Mouse (Mus musculus): ENCODE measurements around the gene Nepn. TPM values are rescaled to one million over a fixed set of nuclear protein-coding genes. Genes with fewer than 3 reads are reported as not detected.
A peak's percentile ranks its signal among the peaks of the same experiment; 100 is the strongest.

Nepn gene
- polyA plus RNA-seq, 1 experiment from 2014 or later, result not detected

- Histone ChIP-seq H3K9me3 (no peaks in the 10 kb centered on the region), H3K9ac (no peak overlapping the region), H3K4me1 (peaks cover 13% of the 10 kb centered on the region), H3K27me3 (peaks cover 6% of the 10 kb centered on the region; the same call in 1 of the 2 replicates), H3K36me3 (replicated peaks) (no peaks in the 10 kb centered on the region), H3K27ac (no peak overlapping the region), H3K4me2 (no peak overlapping the region), H3K4me3 (replicated peaks) (no peak overlapping the region)
- 76% methylated on average over 2 of the region's 2 CpGs for WGBS
- ATAC-seq (ENCODE audit: low FRiP score), result no peak
Observed at GRCm38 (mm10) chr10:52415020-52415419, 26.2 kb downstream of the Nepn start.

- peak overlapping the region; percentile 13; the same call in 1 of the 2 replicates for H3K9ac ChIP-seq
- WGBS, result 85% methylated on average over 2 of the region's 2 CpGs
- H3K4me1 ChIP-seq, result peaks cover 22% of the 10 kb centered on the region
- H3K36me3 ChIP-seq (replicated peaks), result no peaks in the 10 kb centered on the region
- H3K27ac ChIP-seq, result no peak overlapping the region
- H3K4me2 ChIP-seq, result peak overlapping the region; percentile 47
- ATAC-seq (ENCODE audit: low FRiP score), result no peak
- peaks cover 6% of the 10 kb centered on the region; the same call in 1 of the 2 replicates for H3K27me3 ChIP-seq
- no peak overlapping the region for H3K4me3 ChIP-seq (replicated peaks)
- H3K9me3 ChIP-seq, result no peaks in the 10 kb centered on the region
Observed at GRCm38 (mm10) chr10:52416458-52416857, 27.7 kb downstream of the Nepn start.

- peak within 1 kb of the TSS; percentile 76 for H3K4me2 ChIP-seq
- ATAC-seq (ENCODE audit: low FRiP score), result peak; percentile 99
- WGBS, result under 1% methylated on average over 76 of the region's 79 CpGs
Observed at GRCm38 (mm10) chr10:52417299-52417997, 28.7 kb downstream of the Nepn start, which contains the start of gene Nus1. Nus1 (plus strand) TSS chr10:52417547.

GRCm38 (mm10) chr10:52417998-52418860 is 29.5 kb downstream of the Nepn start:
- H3K4me3 ChIP-seq (replicated peaks), result peak overlapping the region; percentile 95

More at GRCm38 (mm10) chr10:52417299-52417997, 28.7 kb downstream of the Nepn start, which contains the start of gene Nus1:
- peaks cover 6% of the 10 kb centered on the region; the same call in 1 of the 2 replicates for H3K27me3 ChIP-seq
- H3K9ac ChIP-seq, result peak within 1 kb of the TSS; percentile 91
- H3K9me3 ChIP-seq, result no peaks in the 10 kb centered on the region
- H3K36me3 ChIP-seq (replicated peaks), result no peaks in the 10 kb centered on the region
- H3K4me3 ChIP-seq (replicated peaks), result peak within 1 kb of the TSS; percentile 95
- H3K27ac ChIP-seq, result peak within 1 kb of the TSS; percentile 93
- H3K4me1 ChIP-seq, result peaks cover 22% of the 10 kb centered on the region

GRCm38 (mm10) chr10:52418931-52419330 is 30.2 kb downstream of the Nepn start:
- Histone ChIP-seq H3K4me3 (replicated peaks) (peak overlapping the region; percentile 95), H3K36me3 (replicated peaks) (no peaks in the 10 kb centered on the region), H3K27ac (no peak overlapping the region), H3K4me1 (peaks cover 22% of the 10 kb centered on the region), H3K27me3 (peaks cover 6% of the 10 kb centered on the region; the same call in 1 of the 2 replicates), H3K9me3 (no peaks in the 10 kb centered on the region), H3K4me2 (peak overlapping the region; percentile 76), H3K9ac (peak overlapping the region; percentile 91)
- ATAC-seq (ENCODE audit: low FRiP score), result no peak
- WGBS, result 78% methylated on average over 5 of the region's 5 CpGs

More at GRCm38 (mm10) chr10:52417998-52418860, 29.5 kb downstream of the Nepn start:
- H3K36me3 ChIP-seq (replicated peaks), result no peaks in the 10 kb centered on the region
- 2% methylated on average over 39 of the region's 39 CpGs for WGBS
- peak; percentile 65 for ATAC-seq (ENCODE audit: low FRiP score)
- H3K27me3 ChIP-seq, result peaks cover 6% of the 10 kb centered on the region; the same call in 1 of the 2 replicates
- H3K4me2 ChIP-seq, result peak overlapping the region; percentile 76
- peak overlapping the region; percentile 91 for H3K9ac ChIP-seq
- H3K4me1 ChIP-seq, result peaks cover 22% of the 10 kb centered on the region
- H3K9me3 ChIP-seq, result no peaks in the 10 kb centered on the region
- H3K27ac ChIP-seq, result peak overlapping the region; percentile 93

GRCm38 (mm10) chr10:52419402-52419801 is 30.6 kb downstream of the Nepn start:
- 87% methylated on average over 4 of the region's 4 CpGs for WGBS

GRCm38 (mm10) chr10:52420526-52420925 is 31.8 kb downstream of the Nepn start:
- H3K9me3 ChIP-seq, result no peaks in the 10 kb centered on the region
- no peak overlapping the region for H3K27ac ChIP-seq
- 90% methylated on average over 1 of the region's 1 CpGs for WGBS
- no peak overlapping the region for H3K9ac ChIP-seq
- no peaks in the 10 kb centered on the region for H3K36me3 ChIP-seq (replicated peaks)
- peaks cover 22% of the 10 kb centered on the region for H3K4me1 ChIP-seq
- no peak for ATAC-seq (ENCODE audit: low FRiP score)
- peaks cover 3% of the 10 kb centered on the region; the same call in 1 of the 2 replicates for H3K27me3 ChIP-seq
- no peak overlapping the region for H3K4me2 ChIP-seq
- no peak overlapping the region for H3K4me3 ChIP-seq (replicated peaks)

More at GRCm38 (mm10) chr10:52419402-52419801, 30.6 kb downstream of the Nepn start:
- Histone ChIP-seq H3K9ac (no peak overlapping the region), H3K9me3 (no peaks in the 10 kb centered on the region), H3K4me2 (peak overlapping the region; percentile 76), H3K4me1 (peaks cover 22% of the 10 kb centered on the region), H3K36me3 (replicated peaks) (no peaks in the 10 kb centered on the region), H3K4me3 (replicated peaks) (no peak overlapping the region), H3K27me3 (peaks cover 6% of the 10 kb centered on the region; the same call in 1 of the 2 replicates), H3K27ac (no peak overlapping the region)
- no peak for ATAC-seq (ENCODE audit: low FRiP score)

GRCm38 (mm10) chr10:52421716-52422115 is 32.9 kb downstream of the Nepn start:
- Histone ChIP-seq H3K4me1 (peaks cover 22% of the 10 kb centered on the region), H3K27me3 (no peaks in the 10 kb centered on the region), H3K4me3 (replicated peaks) (no peak overlapping the region), H3K9ac (no peak overlapping the region), H3K36me3 (replicated peaks) (no peaks in the 10 kb centered on the region), H3K27ac (no peak overlapping the region), H3K9me3 (no peaks in the 10 kb centered on the region), H3K4me2 (no peak overlapping the region)
- 95% methylated on average over 6 of the region's 6 CpGs for WGBS
- ATAC-seq (ENCODE audit: low FRiP score), result no peak

GRCm38 (mm10) chr10:52423097-52423496 is 34.3 kb downstream of the Nepn start:
- Histone ChIP-seq H3K4me2 (no peak overlapping the region), H3K27me3 (no peaks in the 10 kb centered on the region), H3K27ac (no peak overlapping the region), H3K9ac (no peak overlapping the region), H3K36me3 (replicated peaks) (no peaks in the 10 kb centered on the region), H3K4me1 (peaks cover 31% of the 10 kb centered on the region), H3K9me3 (no peaks in the 10 kb centered on the region), H3K4me3 (replicated peaks) (no peak overlapping the region)
- 76% methylated on average over 2 of the region's 2 CpGs for WGBS
- ATAC-seq (ENCODE audit: low FRiP score), result no peak

- H3K4me1 ChIP-seq, result peaks cover 9% of the 10 kb centered on the region
- ATAC-seq (ENCODE audit: low FRiP score), result no peak
- H3K27me3 ChIP-seq, result no peaks in the 10 kb centered on the region
- no peaks in the 10 kb centered on the region for H3K9me3 ChIP-seq
- no peak overlapping the region for H3K9ac ChIP-seq
- peaks cover 17% of the 10 kb centered on the region for H3K36me3 ChIP-seq (replicated peaks)
- no peak overlapping the region for H3K4me3 ChIP-seq (replicated peaks)
- no peak overlapping the region for H3K27ac ChIP-seq
- WGBS, result 91% methylated on average over 7 of the region's 7 CpGs
- H3K4me2 ChIP-seq, result no peak overlapping the region
Observed at GRCm38 (mm10) chr10:52426314-52426980, 37.7 kb downstream of the Nepn start.

- Histone ChIP-seq H3K4me2 (no peak overlapping the region), H3K27ac (no peak overlapping the region), H3K4me3 (replicated peaks) (no peak overlapping the region), H3K36me3 (replicated peaks) (peaks cover 28% of the 10 kb centered on the region), H3K9me3 (no peaks in the 10 kb centered on the region), H3K9ac (no peak overlapping the region), H3K27me3 (no peaks in the 10 kb centered on the region), H3K4me1 (peaks cover 9% of the 10 kb centered on the region)
- peak; percentile 71; the same call in 1 of the 2 replicates for ATAC-seq (ENCODE audit: low FRiP score)
- WGBS, result 32% methylated on average over 2 of the region's 2 CpGs
Observed at GRCm38 (mm10) chr10:52427634-52428415, 39.1 kb downstream of the Nepn start.

Measured in forebrain, embryonic 12.5 days (tissue).